Mouse (Mus musculus) ES-Bruce4 (cell line): ENCODE data around the gene Ankfn1. TPM values are rescaled to one million over a fixed set of nuclear protein-coding genes. Genes with fewer than 3 reads are reported as not detected.

Source experiments
- H3K27ac ChIP-seq: 2 replicates; pipeline ENCODE4 v1.5.1; 2012; ENCODE audit warnings: low read length, inconsistent platforms; ENCODE audit not compliant: insufficient read depth
- H3K27me3 ChIP-seq: 2 replicates; pipeline ENCODE4 v1.6.1; 2012; ENCODE audit warnings: mild to moderate bottlenecking, low read length, inconsistent platforms; ENCODE audit not compliant: control insufficient read depth, poor library complexity, insufficient read depth, severe bottlenecking
- H3K36me3 ChIP-seq: 2 replicates; pipeline ENCODE4 v1.6.1; 2012; ENCODE audit warnings: inconsistent platforms, mild to moderate bottlenecking, low read length, moderate library complexity; ENCODE audit not compliant: control insufficient read depth, poor library complexity, insufficient read depth, severe bottlenecking
- H3K4me1 ChIP-seq: one replicate; pipeline ENCODE4 v1.8.1; 2011; ENCODE audit warnings: low read length; ENCODE audit not compliant: control insufficient read depth, insufficient read depth
- H3K4me3 ChIP-seq: 2 replicates; pipeline ENCODE4 v1.5.1; 2011; ENCODE audit warnings: low read depth, mild to moderate bottlenecking, low read length
- H3K9ac ChIP-seq: 2 replicates; pipeline ENCODE4 v1.6.1; 2012; ENCODE audit warnings: low read depth, mild to moderate bottlenecking, inconsistent platforms; ENCODE audit not compliant: poor library complexity, severe bottlenecking
- H3K9me3 ChIP-seq: replicated peaks from 2 replicates; pipeline ENCODE4 v1.6.1; 2012; ENCODE audit warnings: mild to moderate bottlenecking, low read length, inconsistent platforms; ENCODE audit not compliant: control insufficient read depth, poor library complexity, insufficient read depth, severe bottlenecking
- CTCF ChIP-seq: IDR thresholded peaks from one replicate; pipeline ENCODE4 v1.8.1; 2011; ENCODE audit warnings: low read depth, low read length
- EP300 ChIP-seq: IDR thresholded peaks from 2 replicates; pipeline ENCODE4 v1.6.1; 2011; ENCODE audit warnings: low read depth, low read length; ENCODE audit not compliant: insufficient read depth
- POLR2A ChIP-seq: IDR thresholded peaks from one replicate; pipeline ENCODE4 v1.8.1; 2011; ENCODE audit warnings: low read length; ENCODE audit not compliant: insufficient read depth
- polyA plus RNA-seq: library from polyadenylated mRNA; stranded (reverse); fragments of >200 nt; gene quantifications from 2 replicates; pipeline ENCODE4 v1.2.4, GENCODE M21; 2011; ENCODE audit warnings: low read depth; ENCODE audit not compliant: missing spikeins, insufficient read depth, insufficient read length

Ankfn1 gene
- polyA plus RNA-seq, 1 experiment: not detected

DNA sequence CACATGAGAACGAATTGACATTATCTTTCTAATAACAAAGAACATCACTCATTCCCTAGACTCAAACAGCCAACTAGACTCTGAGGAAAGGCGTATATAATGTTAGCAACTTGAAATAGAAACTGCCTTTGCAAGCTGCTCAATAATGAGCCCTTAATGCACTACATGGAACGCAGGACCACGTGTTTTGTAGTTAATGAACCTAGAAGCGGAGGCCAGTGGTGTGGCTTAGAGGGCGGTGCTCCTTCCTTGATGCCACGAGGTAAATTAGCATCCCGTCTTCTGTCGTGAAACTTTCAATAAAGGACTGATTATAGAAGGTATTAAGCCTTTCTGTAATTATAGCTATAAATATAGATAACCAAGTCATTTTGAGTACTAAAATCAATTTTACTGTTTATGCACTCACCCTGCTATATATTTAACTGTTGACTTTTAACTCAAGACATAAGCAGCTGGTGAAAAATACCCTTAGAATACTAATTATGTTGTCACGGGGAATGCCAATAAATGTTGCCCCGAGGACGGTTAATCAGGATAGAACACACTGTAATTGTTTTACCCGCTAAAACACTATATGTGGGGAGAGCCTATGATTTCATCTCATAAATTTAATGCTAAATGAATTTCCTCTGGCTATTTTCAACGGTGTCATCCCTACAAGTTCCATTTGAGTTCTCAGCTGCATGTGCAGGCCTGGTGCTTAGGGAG is 112.1 kb downstream of the Ankfn1 start:
- no peak overlapping the region for H3K27ac ChIP-seq
- H3K4me3 ChIP-seq: no peak overlapping the region
- no peaks in the 10 kb centered on the region for H3K4me1 ChIP-seq
- no peaks in the 10 kb centered on the region for H3K9me3 ChIP-seq
- H3K27me3 ChIP-seq: no peaks in the 10 kb centered on the region
- TF ChIP-seq EP300: no peak
- no peak for TF ChIP-seq POLR2A
- TF ChIP-seq CTCF: no peak
- no peaks in the 10 kb centered on the region for H3K36me3 ChIP-seq
- H3K9ac ChIP-seq: no peak overlapping the region

DNA sequence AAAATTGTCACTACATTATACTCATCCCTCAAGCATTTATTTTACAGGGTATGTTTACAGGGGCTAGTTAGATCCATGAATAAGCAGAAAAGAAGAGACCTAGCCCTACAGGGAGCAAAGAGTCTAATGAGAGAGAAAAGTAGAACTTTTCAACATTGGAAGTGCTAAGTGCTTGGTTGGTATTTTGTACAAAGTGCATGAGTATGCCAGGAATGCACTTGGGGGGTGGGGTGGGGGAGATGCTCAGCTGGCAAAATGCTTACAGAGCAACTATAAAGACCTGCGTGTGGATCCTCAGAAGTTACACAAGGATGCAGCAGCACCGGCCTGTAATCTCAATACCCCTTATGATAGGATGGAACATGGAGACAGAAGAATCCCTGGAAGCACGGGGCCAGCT is 118.4 kb downstream of the Ankfn1 start:
- Histone ChIP-seq H3K4me1 (no peaks in the 10 kb centered on the region), H3K9me3 (no peaks in the 10 kb centered on the region), H3K36me3 (no peaks in the 10 kb centered on the region), H3K27me3 (no peaks in the 10 kb centered on the region), H3K4me3 (no peak overlapping the region), H3K27ac (no peak overlapping the region), H3K9ac (no peak overlapping the region)
- TF ChIP-seq CTCF (no peak), POLR2A (no peak), EP300 (no peak)

DNA sequence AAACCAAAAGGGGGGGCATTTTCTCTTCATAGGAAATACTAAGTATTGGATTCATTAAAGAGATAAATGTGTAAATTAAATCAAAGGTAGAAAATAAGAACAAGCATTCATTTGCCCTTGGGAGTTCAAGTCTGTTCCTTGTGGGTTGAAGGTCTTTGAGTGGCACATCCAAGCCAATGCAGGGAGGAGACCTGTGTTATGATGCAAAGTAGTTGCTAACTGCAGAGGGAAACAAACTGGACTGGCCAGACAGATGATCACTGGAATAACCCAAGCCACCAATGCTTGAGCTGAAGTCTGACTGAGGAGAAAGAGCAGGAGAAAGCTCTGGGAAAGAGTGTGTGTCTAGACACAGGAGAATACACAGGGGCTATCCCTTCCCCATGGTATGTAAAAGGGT is 120.9 kb downstream of the Ankfn1 start:
- no peaks in the 10 kb centered on the region for H3K27me3 ChIP-seq
- no peak overlapping the region for H3K4me3 ChIP-seq
- TF ChIP-seq CTCF (no peak), POLR2A (no peak), EP300 (no peak)
- H3K27ac ChIP-seq: no peak overlapping the region
- H3K4me1 ChIP-seq: no peaks in the 10 kb centered on the region
- no peaks in the 10 kb centered on the region for H3K9me3 ChIP-seq
- no peak overlapping the region for H3K9ac ChIP-seq
- no peaks in the 10 kb centered on the region for H3K36me3 ChIP-seq

DNA sequence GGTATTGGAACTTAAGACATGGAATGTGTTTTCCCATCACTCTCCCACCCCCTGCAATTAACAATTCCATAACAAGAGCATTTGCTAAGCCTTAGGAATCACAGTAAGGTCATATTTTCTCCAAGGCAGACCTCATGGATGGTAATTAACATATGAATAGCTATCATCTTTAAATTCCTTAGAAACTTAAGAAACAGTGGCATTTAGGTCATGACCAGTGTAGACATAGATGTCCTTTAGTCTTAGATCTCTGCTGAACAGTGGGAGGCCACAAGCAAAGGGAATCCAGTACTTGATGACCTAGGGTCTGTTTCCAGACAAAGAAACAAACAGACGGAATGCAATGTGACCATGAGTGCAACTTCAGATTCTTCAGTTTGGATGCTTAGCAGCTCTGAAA is 141.7 kb downstream of the Ankfn1 start:
- Histone ChIP-seq H3K4me3 (no peak overlapping the region), H3K27ac (no peak overlapping the region), H3K36me3 (no peaks in the 10 kb centered on the region), H3K4me1 (no peaks in the 10 kb centered on the region), H3K9ac (no peak overlapping the region), H3K27me3 (no peaks in the 10 kb centered on the region), H3K9me3 (peaks cover 3% of the 10 kb centered on the region; the same call in 1 of the 2 replicates)
- TF ChIP-seq CTCF (no peak), EP300 (no peak), POLR2A (no peak)

DNA sequence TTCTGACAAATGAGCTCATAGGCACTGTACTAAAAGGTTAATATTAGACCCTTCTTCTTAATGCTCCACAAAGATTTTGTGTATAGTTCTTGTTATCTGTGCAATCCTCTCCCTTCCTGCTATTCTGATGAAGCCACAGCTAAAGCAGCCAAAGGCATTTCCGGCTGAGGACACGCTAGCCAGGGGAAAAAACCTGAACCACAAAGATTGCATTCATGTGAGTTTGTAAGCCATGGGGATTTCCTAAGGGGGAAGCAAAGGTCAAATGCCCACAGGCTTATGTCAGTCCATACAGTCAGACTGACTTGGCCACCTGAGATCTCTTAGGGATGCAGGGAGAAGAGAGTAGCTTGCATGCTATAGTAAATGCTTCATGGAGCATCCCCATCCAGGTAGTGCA is 146.1 kb downstream of the Ankfn1 start:
- H3K27me3 ChIP-seq: no peaks in the 10 kb centered on the region; the same call in 1 of the 2 replicates
- H3K9me3 ChIP-seq: peaks cover 3% of the 10 kb centered on the region; the same call in 1 of the 2 replicates
- no peaks in the 10 kb centered on the region for H3K36me3 ChIP-seq
- TF ChIP-seq POLR2A (no peak), EP300 (no peak), CTCF (no peak)
- H3K4me1 ChIP-seq: no peaks in the 10 kb centered on the region
- no peak overlapping the region for H3K27ac ChIP-seq
- H3K9ac ChIP-seq: no peak overlapping the region
- H3K4me3 ChIP-seq: no peak overlapping the region

DNA sequence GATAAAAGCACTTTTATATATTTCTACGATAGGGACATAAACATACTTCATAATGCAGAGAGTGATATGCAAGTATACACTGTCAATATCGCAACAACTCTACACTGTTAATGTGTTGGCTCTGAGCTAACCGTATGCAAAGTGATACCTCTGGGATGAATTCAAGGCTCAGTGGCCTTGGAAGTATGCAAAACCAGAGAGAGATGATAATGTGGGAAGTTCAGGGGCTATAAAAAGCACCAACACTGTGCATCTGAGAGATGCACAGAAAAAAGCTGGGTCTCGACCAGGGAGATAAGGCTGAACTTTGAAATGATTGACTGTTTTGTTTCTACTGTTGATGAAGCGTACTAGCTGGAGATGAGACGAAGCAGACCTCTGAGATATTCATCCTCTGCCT is 148.9 kb downstream of the Ankfn1 start:
- Histone ChIP-seq H3K9me3 (peaks cover 3% of the 10 kb centered on the region; the same call in 1 of the 2 replicates), H3K36me3 (no peaks in the 10 kb centered on the region), H3K27me3 (no peaks in the 10 kb centered on the region; the same call in 1 of the 2 replicates)

More for the DNA sequence above, 148.9 kb downstream of the Ankfn1 start:
- Histone ChIP-seq H3K27ac (no peak overlapping the region), H3K4me3 (no peak overlapping the region), H3K9ac (no peak overlapping the region), H3K4me1 (no peaks in the 10 kb centered on the region)
- TF ChIP-seq CTCF (no peak), POLR2A (no peak), EP300 (no peak)
